Mouse (Mus musculus) liver, postnatal 0 days (tissue): ENCODE data around the gene Obox1.
"Not testable (repeated sequence)": the region's sequence is repeated elsewhere in the genome, so short reads cannot be mapped to it uniquely, and the experiment has no call there.

Experiments used
- CTCF ChIP-seq: sonication (generic); IDR thresholded peaks from 2 replicates; pipeline ENCODE4 v1.5.1; 2016; ENCODE audit warnings: antibody characterized with exemption, low read depth
- EP300 ChIP-seq: IDR thresholded peaks from 2 replicates; pipeline ENCODE4 v1.6.1; 2016; ENCODE audit warnings: antibody characterized with exemption, low read depth, mild to moderate bottlenecking

- not testable (repeated sequence) for TF ChIP-seq CTCF, EP300
These were observed 18.1 kb downstream of the Obox1 start for GRCm38 (mm10) chr7:15406816-15407215.
